Mouse (Mus musculus) forebrain, embryonic 13.5 days (tissue): ENCODE measurements around the gene D16Ertd472e. TPM values are rescaled to one million over a fixed set of nuclear protein-coding genes. Genes with fewer than 3 reads are reported as not detected.

Source experiments
- ATAC-seq: fragments of 200-750 bp; cut with Nextera tagmentation; 2 replicates; pipeline ENCODE4 v1.8.0; 2017
- H3K27ac ChIP-seq: fragments of 300-500 bp; sonication (generic); 2 replicates; pipeline ENCODE4 v1.5.1; 2015; ENCODE audit warnings: inconsistent platforms, mild to moderate bottlenecking, moderate library complexity
- H3K27me3 ChIP-seq: fragments of 300-500 bp; sonication (generic); 2 replicates; pipeline ENCODE4 v1.6.1; 2015; ENCODE audit warnings: mild to moderate bottlenecking, inconsistent platforms
- H3K36me3 ChIP-seq: fragments of 300-500 bp; sonication (generic); 2 replicates; pipeline ENCODE4 v1.6.1; 2015; ENCODE audit warnings: mild to moderate bottlenecking, inconsistent platforms; ENCODE audit not compliant: poor library complexity, severe bottlenecking
- H3K4me1 ChIP-seq: fragments of 300-500 bp; sonication (generic); 2 replicates; pipeline ENCODE4 v1.6.1; 2015; ENCODE audit warnings: inconsistent platforms
- H3K4me2 ChIP-seq: fragments of 300-500 bp; sonication (generic); 2 replicates; pipeline ENCODE4 v1.6.1; 2015; ENCODE audit warnings: inconsistent platforms, mild to moderate bottlenecking, moderate library complexity
- H3K4me3 ChIP-seq: fragments of 300-500 bp; sonication (generic); 2 replicates; pipeline ENCODE4 v1.5.1; 2015; ENCODE audit warnings: mild to moderate bottlenecking, inconsistent platforms
- H3K9ac ChIP-seq: fragments of 300-500 bp; sonication (generic); 2 replicates; pipeline ENCODE4 v1.6.1; 2015; ENCODE audit warnings: mild to moderate bottlenecking, inconsistent platforms
- H3K9me3 ChIP-seq: fragments of 300-500 bp; sonication (generic); replicated peaks from 2 replicates; pipeline ENCODE4 v1.6.1; 2016; ENCODE audit warnings: inconsistent platforms
- WGBS: fragments of 180-500 bp; shearing (Covaris S2); methylation state at CpG from one replicate; pipeline ENCODE4 v1.1.7; 2015; 5-methylcytosine and 5-hydroxymethylcytosine counted together
- polyA plus RNA-seq: library from polyadenylated mRNA; unstranded; fragments of >200 nt; fragmentation: Nextera tagmentation; extraction: Ambion mirVana; gene quantifications from 2 replicates; pipeline ENCODE4 v1.2.1, GENCODE M21; 2015

Gene D16Ertd472e
- polyA plus RNA-seq: 12.9 and 13.4 TPM in 2 replicates

DNA sequence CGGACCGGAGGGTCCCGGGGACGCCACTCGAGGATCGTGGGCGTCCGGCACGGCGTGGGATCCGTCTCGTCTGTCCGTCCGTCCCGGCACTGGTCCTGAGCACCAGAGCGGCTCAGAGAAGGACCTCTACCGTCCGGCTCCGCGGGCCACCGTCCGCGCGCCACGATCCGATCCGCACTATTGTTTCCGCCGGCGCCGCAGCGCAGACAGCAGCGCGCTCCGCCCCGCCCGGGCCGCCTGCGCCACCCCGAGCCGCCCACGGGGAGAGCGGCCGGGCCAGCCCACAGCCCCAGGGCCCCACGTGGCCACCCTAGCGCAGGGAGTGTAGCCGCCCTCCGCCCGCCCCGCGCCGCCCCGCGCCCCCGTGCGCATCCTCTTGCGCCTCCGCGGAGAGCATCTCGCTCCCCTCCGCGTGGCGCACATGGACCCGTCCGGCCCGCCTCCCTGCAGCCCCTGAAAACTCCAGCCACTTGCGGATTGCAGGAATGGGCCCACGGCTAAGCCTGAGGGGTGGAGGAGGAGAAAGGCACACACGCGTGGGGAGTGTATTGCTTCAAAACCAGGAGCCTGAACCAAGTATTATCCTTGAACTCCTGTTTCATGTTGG, at the start of gene D16Ertd472e:
Gene D16Ertd472e, minus strand, starts transcription at position 231 of the 607 bp plus-strand sequence.
- peaks cover 30% of the 10 kb centered on the region for H3K4me1 ChIP-seq
- H3K36me3 ChIP-seq: no peaks in the 10 kb centered on the region
- H3K27ac ChIP-seq: peak within 1 kb of the TSS; percentile 80
- peak within 1 kb of the TSS; percentile 81 for H3K9ac ChIP-seq
- H3K9me3 ChIP-seq: no peaks in the 10 kb centered on the region
- no peaks in the 10 kb centered on the region for H3K27me3 ChIP-seq
- H3K4me3 ChIP-seq: peak within 1 kb of the TSS; percentile 74
- peak within 1 kb of the TSS; percentile 67 for H3K4me2 ChIP-seq
- ATAC-seq: peak; percentile 98
- WGBS: under 1% methylated on average over 51 of the region's 70 CpGs

DNA sequence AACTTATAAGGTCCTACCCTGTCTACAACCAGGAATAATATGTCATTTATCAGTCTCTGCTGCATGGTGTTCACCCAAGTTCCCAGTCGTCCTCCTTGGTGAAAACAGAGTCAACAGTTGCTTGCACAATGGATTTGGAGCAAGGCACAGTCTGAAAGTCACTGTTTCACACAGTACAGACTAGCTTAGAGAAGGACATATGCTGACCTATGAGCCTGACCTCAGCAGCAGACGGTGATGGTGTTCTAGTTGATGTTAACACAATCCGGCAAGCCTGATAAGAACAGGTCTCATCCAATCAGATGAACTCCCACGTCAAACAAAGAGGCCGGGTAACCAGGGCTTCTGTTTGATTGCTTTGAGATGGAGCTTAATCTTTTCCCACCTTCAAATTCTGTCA, 46.2 kb upstream of the D16Ertd472e start:
- Histone ChIP-seq H3K4me2 (no peak overlapping the region), H3K36me3 (no peaks in the 10 kb centered on the region), H3K27ac (no peak overlapping the region), H3K4me3 (no peak overlapping the region), H3K27me3 (no peaks in the 10 kb centered on the region), H3K9me3 (no peaks in the 10 kb centered on the region), H3K9ac (no peak overlapping the region), H3K4me1 (no peaks in the 10 kb centered on the region)
- no peak; the same call in 1 of the 2 replicates for ATAC-seq
- 74% methylated on average over 5 of the region's 5 CpGs for WGBS

DNA sequence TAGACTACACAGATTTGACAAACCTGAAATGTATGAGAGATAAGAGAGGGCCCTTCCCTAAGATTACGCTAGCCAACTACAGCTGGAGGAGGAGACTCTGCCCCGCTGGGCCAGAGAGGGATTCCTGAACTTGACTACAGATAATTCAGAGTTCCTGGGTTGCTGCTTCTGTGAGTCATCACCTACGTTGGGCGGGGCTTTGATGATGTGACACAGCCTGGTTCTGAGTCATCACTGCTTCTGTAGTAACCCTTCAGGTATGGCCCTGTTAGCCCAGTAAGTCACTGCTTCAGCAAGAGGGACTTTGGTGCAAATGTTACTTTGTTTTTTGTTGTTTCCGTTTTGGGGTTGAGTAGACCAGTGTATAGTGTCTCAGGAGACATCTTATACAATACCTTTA, 42.9 kb upstream of the D16Ertd472e start:
- H3K9ac ChIP-seq: no peak overlapping the region
- 90% methylated on average over 5 of the region's 5 CpGs for WGBS
- ATAC-seq: no peak
- no peaks in the 10 kb centered on the region for H3K27me3 ChIP-seq
- H3K4me3 ChIP-seq: no peak overlapping the region
- no peaks in the 10 kb centered on the region for H3K36me3 ChIP-seq
- no peak overlapping the region for H3K4me2 ChIP-seq
- H3K4me1 ChIP-seq: no peaks in the 10 kb centered on the region
- no peak overlapping the region for H3K27ac ChIP-seq
- no peaks in the 10 kb centered on the region for H3K9me3 ChIP-seq

DNA sequence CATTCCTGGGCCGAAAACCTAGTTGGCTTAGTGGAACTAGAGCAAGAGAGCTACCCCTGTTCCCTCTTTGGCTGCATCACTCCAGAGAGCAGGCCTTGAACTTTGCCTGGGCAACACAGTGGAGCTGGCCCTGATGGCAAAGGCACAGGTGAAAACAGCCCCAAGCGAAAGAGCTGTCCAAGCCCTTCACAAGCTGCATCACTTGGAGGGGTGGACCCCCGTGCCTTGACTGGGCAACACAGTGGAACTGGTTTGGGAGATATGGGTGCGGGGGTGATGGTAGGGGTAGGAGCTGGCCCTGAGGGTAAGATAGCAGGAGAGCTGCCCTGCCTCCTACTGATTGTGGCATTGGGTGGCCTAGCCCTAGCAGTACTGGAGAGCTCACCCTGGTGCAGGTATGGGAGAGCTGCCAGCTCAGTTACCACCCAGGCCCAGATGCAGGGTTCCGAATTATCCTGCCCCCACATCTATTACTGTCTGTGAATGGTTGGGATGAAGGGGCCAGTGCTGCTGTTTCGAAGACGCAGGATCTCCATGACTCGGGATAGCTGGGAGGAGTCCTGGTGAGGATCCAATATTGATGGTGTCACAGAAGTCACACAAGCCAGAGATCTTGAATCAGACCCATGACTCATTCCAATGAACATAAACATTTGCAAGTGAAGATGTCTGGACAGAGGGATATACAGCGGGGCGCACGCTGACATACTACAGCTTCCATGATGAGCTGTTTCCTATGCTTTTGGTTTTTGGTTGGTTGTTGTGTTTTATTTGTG, 41.4 kb upstream of the D16Ertd472e start:
- ATAC-seq: no peak
- WGBS: 94% methylated on average over 11 of the region's 11 CpGs

DNA sequence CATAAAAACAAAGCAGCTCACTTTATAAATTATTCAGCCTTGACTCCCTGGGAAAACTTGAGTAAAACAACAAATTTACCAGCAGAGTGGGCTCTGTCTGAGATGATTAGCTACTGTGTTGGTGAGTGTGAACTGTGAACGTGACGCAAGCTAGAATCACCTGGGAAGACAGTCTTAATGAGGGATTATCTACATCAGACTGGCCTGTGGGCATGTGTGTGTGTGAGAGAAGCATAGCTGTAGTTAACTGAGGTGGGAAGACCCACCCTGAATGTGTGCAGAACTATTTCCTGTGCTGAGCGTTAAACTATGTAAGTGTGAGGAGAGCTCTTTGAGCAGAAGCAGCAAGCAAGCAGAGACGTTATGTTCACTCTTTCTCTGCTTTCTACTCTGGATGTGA, 29.7 kb upstream of the D16Ertd472e start:
- Histone ChIP-seq H3K27ac (no peak overlapping the region), H3K9me3 (no peaks in the 10 kb centered on the region), H3K27me3 (no peaks in the 10 kb centered on the region), H3K36me3 (no peaks in the 10 kb centered on the region), H3K4me1 (no peaks in the 10 kb centered on the region), H3K4me2 (no peak overlapping the region), H3K9ac (no peak overlapping the region), H3K4me3 (no peak overlapping the region)
- 44% methylated on average over 4 of the region's 4 CpGs for WGBS
- no peak; the same call in 1 of the 2 replicates for ATAC-seq

More for the DNA sequence above, 41.4 kb upstream of the D16Ertd472e start:
- Histone ChIP-seq H3K4me2 (no peak overlapping the region), H3K27ac (no peak overlapping the region), H3K9me3 (no peaks in the 10 kb centered on the region), H3K4me1 (no peaks in the 10 kb centered on the region), H3K9ac (no peak overlapping the region), H3K4me3 (no peak overlapping the region), H3K36me3 (no peaks in the 10 kb centered on the region), H3K27me3 (no peaks in the 10 kb centered on the region)

DNA sequence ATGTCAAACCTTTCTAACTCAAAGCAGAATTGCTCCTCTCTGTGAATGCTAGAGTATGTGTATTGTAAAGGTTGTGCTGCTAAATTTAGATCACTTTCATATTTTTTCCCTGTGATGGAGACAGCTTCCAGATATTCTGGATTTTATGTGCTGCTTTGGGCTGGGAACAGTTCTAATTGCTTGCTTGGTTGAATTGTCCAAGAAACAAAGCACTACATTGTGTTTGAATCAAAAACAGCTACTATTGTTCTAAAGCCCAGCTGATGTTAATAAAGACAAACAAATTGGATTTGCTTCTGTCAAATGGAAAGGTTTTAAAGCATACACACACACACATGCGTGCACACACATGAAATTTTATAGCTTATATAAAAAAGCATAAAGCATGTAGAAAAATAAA, 22.4 kb upstream of the D16Ertd472e start:
- ATAC-seq: no peak
- no peaks in the 10 kb centered on the region for H3K9me3 ChIP-seq
- H3K4me1 ChIP-seq: 0 out of 2 replicates have a peak, but pooled peaks cover 3% of the 10 kb centered on the region
- WGBS: 62% methylated on average over 1 of the region's 1 CpGs
- no peaks in the 10 kb centered on the region for H3K36me3 ChIP-seq
- H3K27ac ChIP-seq: no peak overlapping the region
- no peak overlapping the region for H3K4me2 ChIP-seq
- no peaks in the 10 kb centered on the region for H3K27me3 ChIP-seq
- H3K4me3 ChIP-seq: no peak overlapping the region
- H3K9ac ChIP-seq: no peak overlapping the region

DNA sequence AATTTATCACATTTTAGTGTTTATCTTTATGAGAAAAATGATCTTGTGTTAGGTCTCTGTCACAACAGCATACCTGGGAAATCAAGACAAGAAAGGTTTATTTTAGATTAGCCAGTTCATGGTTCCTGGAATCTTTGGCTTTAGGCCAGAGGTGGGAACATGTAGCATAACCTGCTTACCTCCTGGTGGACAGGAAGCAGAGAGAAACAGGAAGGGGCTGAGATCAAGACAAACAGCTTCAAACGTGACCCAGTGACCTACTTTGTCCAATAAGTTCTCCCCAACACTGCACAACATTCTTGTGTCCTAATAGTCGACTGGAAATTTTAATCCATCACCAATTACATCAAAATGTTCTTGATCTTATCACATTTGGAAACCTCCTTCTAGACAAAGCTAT, 19.9 kb upstream of the D16Ertd472e start:
- ATAC-seq: no peak
- Histone ChIP-seq H3K4me1 (0 out of 2 replicates have a peak, but pooled peaks cover 3% of the 10 kb centered on the region), H3K27ac (no peak overlapping the region), H3K36me3 (no peaks in the 10 kb centered on the region), H3K9ac (no peak overlapping the region), H3K27me3 (no peaks in the 10 kb centered on the region), H3K4me3 (no peak overlapping the region), H3K9me3 (no peaks in the 10 kb centered on the region), H3K4me2 (no peak overlapping the region)
- 84% methylated on average over 2 of the region's 2 CpGs for WGBS

DNA sequence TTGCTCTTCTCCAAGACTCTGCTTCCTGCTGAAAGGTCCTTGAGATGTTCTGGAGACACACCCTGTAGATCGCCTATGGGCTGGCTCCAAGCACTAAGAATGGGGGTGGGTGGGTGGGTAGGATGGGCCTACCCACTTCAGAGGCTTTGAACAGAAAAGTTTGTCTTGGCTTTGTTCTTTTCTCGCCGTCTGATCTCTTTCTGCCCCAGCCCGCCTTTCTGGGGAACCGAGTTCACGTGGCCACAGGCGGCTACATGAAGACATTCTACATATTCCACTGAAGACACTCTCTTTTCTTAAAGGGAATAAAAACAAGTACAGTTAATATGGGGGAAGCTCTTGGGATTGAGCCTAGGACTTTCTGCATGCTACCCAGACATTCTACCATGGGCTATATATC, 19.3 kb upstream of the D16Ertd472e start:
- Histone ChIP-seq H3K27ac (no peak overlapping the region), H3K36me3 (no peaks in the 10 kb centered on the region), H3K27me3 (no peaks in the 10 kb centered on the region), H3K9me3 (no peaks in the 10 kb centered on the region), H3K4me3 (no peak overlapping the region), H3K4me1 (0 out of 2 replicates have a peak, but pooled peaks cover 3% of the 10 kb centered on the region), H3K4me2 (no peak overlapping the region), H3K9ac (no peak overlapping the region)
- 95% methylated on average over 7 of the region's 7 CpGs for WGBS
- no peak for ATAC-seq

DNA sequence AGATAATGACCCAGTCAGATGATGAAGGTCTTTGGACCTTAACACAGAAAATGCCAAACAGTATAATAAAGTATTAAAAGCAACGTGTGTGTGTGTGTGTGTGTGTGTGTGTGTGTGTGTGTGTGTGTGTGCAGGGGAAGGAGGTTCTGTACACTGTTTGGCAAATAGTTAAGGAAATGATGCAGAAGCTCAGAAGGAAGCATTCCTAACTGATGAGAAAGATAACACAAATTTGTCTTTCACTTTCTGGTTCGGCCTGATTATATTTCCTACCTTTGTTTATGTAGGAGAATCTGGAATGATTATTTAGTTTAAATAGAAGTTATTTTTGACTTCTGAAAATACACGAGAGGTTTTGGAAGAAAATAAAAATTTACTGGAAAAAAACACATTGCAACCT, 17.6 kb upstream of the D16Ertd472e start:
- Histone ChIP-seq H3K4me1 (0 out of 2 replicates have a peak, but pooled peaks cover 3% of the 10 kb centered on the region), H3K4me3 (no peak overlapping the region), H3K27ac (no peak overlapping the region), H3K9me3 (no peaks in the 10 kb centered on the region), H3K27me3 (no peaks in the 10 kb centered on the region), H3K36me3 (no peaks in the 10 kb centered on the region), H3K9ac (no peak overlapping the region), H3K4me2 (no peak overlapping the region)
- no peak for ATAC-seq
- WGBS: 78% methylated on average over 3 of the region's 3 CpGs

DNA sequence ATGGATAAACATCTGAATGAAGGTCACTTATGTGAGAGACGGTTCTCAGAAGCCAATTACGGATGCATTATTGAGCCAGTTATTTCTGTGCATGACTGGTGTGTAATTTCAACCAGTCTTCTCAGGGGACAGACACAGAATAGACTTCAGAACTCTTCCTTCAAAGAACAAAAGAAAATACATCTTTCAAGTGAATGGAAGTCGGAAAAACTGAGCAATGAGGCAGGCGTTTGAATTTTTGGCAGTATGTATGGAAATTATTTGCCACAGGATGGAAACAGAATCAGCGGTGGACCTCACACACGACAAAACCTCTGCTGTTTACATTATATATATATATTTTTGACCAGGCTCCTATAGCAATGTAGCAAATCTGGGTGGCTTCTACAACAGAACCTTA, 14.6 kb upstream of the D16Ertd472e start:
- Histone ChIP-seq H3K4me2 (no peak overlapping the region), H3K9ac (no peak overlapping the region), H3K4me3 (no peak overlapping the region), H3K9me3 (no peaks in the 10 kb centered on the region), H3K27ac (no peak overlapping the region), H3K36me3 (no peaks in the 10 kb centered on the region), H3K4me1 (0 out of 2 replicates have a peak, but pooled peaks cover 3% of the 10 kb centered on the region), H3K27me3 (no peaks in the 10 kb centered on the region)
- whole genome bisulfite sequencing: 93% methylated on average over 6 of the region's 6 CpGs
- no peak for ATAC-seq

DNA sequence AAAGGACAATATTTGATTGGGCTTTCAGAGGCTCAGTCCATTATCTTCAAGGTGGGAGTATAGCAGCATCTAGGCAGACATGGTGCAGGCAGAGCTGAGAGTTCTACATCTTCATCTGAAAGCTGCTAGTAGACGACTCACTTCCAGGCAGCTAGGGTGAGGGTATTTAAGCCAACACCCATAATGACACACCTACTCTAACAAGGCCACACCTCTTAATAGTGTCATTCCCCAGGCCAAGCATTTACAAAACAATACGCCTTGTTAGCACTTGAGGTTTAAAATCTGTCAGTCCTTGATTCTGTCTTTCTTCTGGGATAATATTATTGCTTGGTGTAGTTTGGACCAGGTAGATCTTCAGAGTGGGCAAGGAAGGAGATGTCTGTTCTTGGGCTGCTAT, 12.3 kb upstream of the D16Ertd472e start:
- Histone ChIP-seq H3K4me2 (no peak overlapping the region), H3K27ac (no peak overlapping the region), H3K27me3 (no peaks in the 10 kb centered on the region), H3K9me3 (no peaks in the 10 kb centered on the region), H3K9ac (no peak overlapping the region), H3K4me3 (no peak overlapping the region), H3K36me3 (no peaks in the 10 kb centered on the region), H3K4me1 (no peaks in the 10 kb centered on the region)
- no peak for ATAC-seq
- 84% methylated on average over 2 of the region's 2 CpGs for WGBS

DNA sequence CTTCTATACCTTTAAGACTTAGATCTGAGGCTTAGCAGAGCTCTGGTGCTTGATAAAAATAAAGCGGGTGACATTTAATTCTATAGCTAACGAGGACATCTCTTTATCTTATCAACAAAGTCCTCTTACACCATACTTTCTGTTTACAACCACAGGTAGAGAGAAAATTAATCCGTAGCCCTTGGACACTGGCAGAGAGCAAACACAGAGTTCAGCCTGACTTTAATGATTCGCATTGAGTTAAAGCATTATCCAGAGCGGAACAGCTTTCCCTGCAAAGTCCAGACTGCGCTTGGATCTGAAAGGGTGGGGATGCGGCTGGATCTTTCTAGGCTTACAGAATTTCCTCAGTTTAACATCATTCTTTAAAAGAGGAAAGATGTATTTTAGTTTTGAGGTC, 10.1 kb upstream of the D16Ertd472e start:
- H3K27me3 ChIP-seq: no peaks in the 10 kb centered on the region
- no peaks in the 10 kb centered on the region for H3K4me1 ChIP-seq
- no peak overlapping the region for H3K4me2 ChIP-seq
- H3K9me3 ChIP-seq: no peaks in the 10 kb centered on the region
- no peaks in the 10 kb centered on the region for H3K36me3 ChIP-seq
- H3K4me3 ChIP-seq: no peak overlapping the region
- H3K9ac ChIP-seq: no peak overlapping the region
- no peak overlapping the region for H3K27ac ChIP-seq
- ATAC-seq: no peak
- 74% methylated on average over 7 of the region's 7 CpGs for WGBS
